31 mouse cellular contexts compared by ENCODE assay signal in the genomic region with DNA sequence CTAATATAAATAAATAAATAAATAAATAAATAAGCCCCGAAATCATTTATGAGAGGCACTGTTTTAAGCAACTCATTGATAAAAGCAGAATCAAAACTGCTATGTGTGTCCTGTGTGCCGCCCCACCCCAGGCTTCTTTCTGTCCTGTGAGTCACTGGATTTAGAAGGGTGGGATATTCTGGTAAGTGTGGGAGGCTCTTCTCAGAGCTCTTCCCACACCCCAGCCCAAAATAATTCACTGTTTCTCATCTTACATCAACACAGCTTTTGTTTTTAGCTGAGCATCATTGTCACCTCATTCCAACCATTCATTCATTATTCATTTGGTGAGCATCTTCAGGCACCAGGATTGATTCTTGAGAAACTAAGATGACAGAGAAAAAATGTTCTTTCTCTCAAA.
DNase-seq lines count a peak whose midpoint lies in the region; ATAC-seq lines count a peak whose summit lies in the region.
"Had no signal": no experiment of that assay in that cellular context is flagged by ENCODE, and none has a peak within 500 bp of the region (broad histone marks: within the 10 kb centered on the region; RNA-seq: fewer than 3 reads in every experiment).

No protein-coding gene starts in this region.

- 96% methylated on average over 2 of the region's 2 CpGs for WGBS in kidney, embryonic 15.5 days

- no peaks in the 10 kb centered on the region for H3K4me1 ChIP-seq in kidney, embryonic 15.5 days
- H3K4me1 ChIP-seq: limb, embryonic 12.5 days; liver, embryonic 15.5 days; midbrain, embryonic 15.5 days; neural tube, embryonic 15.5 days had no signal

- peak; percentile 13 for DNase-seq in layer of hippocampus, adult 9-11 months
- DNase-seq in layer of hippocampus, adult 11-12 months (ENCODE audit: low spot score): no peak
- DNase-seq in brain, adult 2 months (ENCODE audit: low read depth, low spot score): peak; percentile 86
- DNase-seq in left cerebral cortex, postnatal 14 days (ENCODE audit: low spot score in 2 of 2): peak; percentile 27 to 57
- peak; percentile 22 to 69 for DNase-seq in right cerebral cortex, postnatal 36 days (ENCODE audit: low spot score in 2 of 2)
- no peak for DNase-seq in kidney, postnatal 25 days
- DNase-seq: adrenal gland, postnatal 25 days; cerebellum, adult 2 months; cerebellum, postnatal 14 days; gastrocnemius, adult 2 months; gastrocnemius, postnatal 36 days; heart, adult 18-20 months; kidney, postnatal 36 days; layer of hippocampus, postnatal 36 days; lung, embryonic 14.5 days; lung, postnatal 14 days; thymus, adult 2 months; thymus, postnatal 36 days had no signal

- H3K4me3 ChIP-seq in kidney, embryonic 15.5 days (replicated peaks): no peak overlapping the region
- H3K4me3 ChIP-seq: erythroblast, embryonic 14.5 days; gastrocnemius, adult 2 months; limb, embryonic 12.5 days; liver, embryonic 15.5 days; midbrain, embryonic 10.5 days; midbrain, embryonic 15.5 days; neural tube, embryonic 15.5 days had no signal

- H3K9ac ChIP-seq in kidney, embryonic 15.5 days: no peak overlapping the region
- H3K9ac ChIP-seq: hindbrain, embryonic 14.5 days; limb, embryonic 12.5 days; liver, embryonic 15.5 days; lung, embryonic 14.5 days; midbrain, embryonic 15.5 days; neural tube, embryonic 15.5 days had no signal

- intact Hi-C loops in left cerebral cortex, postnatal 14 days (cut with DNase I): no loop called here

- H3K9me3 ChIP-seq in kidney, embryonic 15.5 days (replicated peaks): no peaks in the 10 kb centered on the region
- H3K9me3 ChIP-seq: limb, embryonic 12.5 days; liver, embryonic 15.5 days; midbrain, embryonic 10.5 days; midbrain, embryonic 15.5 days; neural tube, embryonic 15.5 days had no signal

- no peaks in the 10 kb centered on the region for H3K27me3 ChIP-seq in kidney, embryonic 15.5 days
- H3K27me3 ChIP-seq: limb, embryonic 12.5 days; liver, embryonic 15.5 days; midbrain, embryonic 15.5 days; neural tube, embryonic 15.5 days; Patski had no signal

- ATAC-seq in kidney, embryonic 15.5 days (replicated peaks; ENCODE audit: low FRiP score): no peak
- ATAC-seq: forebrain, embryonic 16.5 days; intestine, postnatal 0 days; midbrain, embryonic 15.5 days; Patski had no signal

- no peak overlapping the region for H3K4me2 ChIP-seq in kidney, embryonic 15.5 days
- H3K4me2 ChIP-seq: heart, embryonic 11.5 days; hindbrain, embryonic 14.5 days; limb, embryonic 12.5 days; liver, embryonic 15.5 days; lung, embryonic 14.5 days; midbrain, embryonic 15.5 days; neural tube, embryonic 15.5 days had no signal

- no peaks in the 10 kb centered on the region for H3K36me3 ChIP-seq in kidney, embryonic 15.5 days
- H3K36me3 ChIP-seq: limb, embryonic 12.5 days; liver, embryonic 15.5 days; midbrain, embryonic 10.5 days; midbrain, embryonic 15.5 days; neural tube, embryonic 15.5 days had no signal

- no peak overlapping the region for H3K27ac ChIP-seq in kidney, embryonic 15.5 days
- H3K27ac ChIP-seq: gastrocnemius, adult 2 months; hindbrain, embryonic 14.5 days; limb, embryonic 12.5 days; liver, embryonic 15.5 days; midbrain, embryonic 10.5 days; midbrain, embryonic 15.5 days; neural tube, embryonic 15.5 days; stomach, postnatal 0 days had no signal

Comparison
In these comparisons a context has a peak if more than half of its experiments do, and no peak if none do; other contexts are left out.
1. DNase-seq: peak in layer of hippocampus, adult 9-11 months (single experiment), brain, adult 2 months (single experiment), left cerebral cortex, postnatal 14 days (2 of 2) and right cerebral cortex, postnatal 36 days (2 of 2); none in layer of hippocampus, adult 11-12 months (single experiment) and kidney, postnatal 25 days (0 of 2).